Mouse (Mus musculus) CH12.LX (cell line): Measurements from ENCODE around the gene Rnf13. TPM values are rescaled to one million over a fixed set of nuclear protein-coding genes. Genes with fewer than 3 reads are reported as not detected.
"Not testable (repeated sequence)": the region's sequence is repeated elsewhere in the genome, so short reads cannot be mapped to it uniquely, and the experiment has no call there.

Experiments used
- DNase-seq: peaks from one replicate; pipeline ENCODE4 v3.0.0-alpha.2; 2013; ENCODE audit errors: extremely low read depth
- H3K27ac ChIP-seq: 2 replicates; pipeline ENCODE4 v1.5.1; 2012; ENCODE audit warnings: low read depth, mild to moderate bottlenecking, control low read depth, moderate library complexity; ENCODE audit not compliant: insufficient read depth
- H3K27me3 ChIP-seq: replicated peaks from 2 replicates; pipeline ENCODE3; 2012; ENCODE audit warnings: inconsistent platforms
- H3K36me3 ChIP-seq, 2 experiments: replicated peaks in 1 of 2; 2 replicates each; pipeline versions ENCODE3 to v1.6.1; 2012; ENCODE audit warnings: inconsistent platforms in 1 of 2, low read length in 1 of 2, mild to moderate bottlenecking in 1 of 2, mixed read lengths in 1 of 2, moderate library complexity in 1 of 2; ENCODE audit not compliant: control insufficient read depth in 1 of 2, insufficient read depth in 1 of 2
- H3K4me1 ChIP-seq, 2 experiments: 2 replicates each; pipeline ENCODE4 v1.6.1; 2012; ENCODE audit warnings: inconsistent platforms in 1 of 2, moderate library complexity in 1 of 2; ENCODE audit not compliant: insufficient read depth in 2 of 2, control insufficient read depth in 1 of 2
- H3K4me2 ChIP-seq: 2 replicates; pipeline ENCODE4 v1.6.1; 2012; ENCODE audit warnings: low read depth, mild to moderate bottlenecking, control low read depth; ENCODE audit not compliant: poor library complexity, insufficient read depth, severe bottlenecking
- H3K4me3 ChIP-seq, 3 experiments: fragments of 150-350 bp in 1 of 3; sonication (generic) in 1 of 3; replicated peaks in 1 of 3; 2 replicates each; pipeline versions ENCODE3 to v1.5.1; 2011 to 2012; ENCODE audit warnings: low read depth in 2 of 3, low read length in 2 of 3, mild to moderate bottlenecking in 2 of 3, moderate library complexity in 2 of 3, control low read depth in 1 of 3, improper control_type of control experiment in 1 of 3, inconsistent platforms in 1 of 3, mixed read lengths in 1 of 3; ENCODE audit not compliant: poor library complexity in 1 of 3
- H3K79me2 ChIP-seq: replicated peaks from 2 replicates; pipeline ENCODE4 v1.6.1; 2012; ENCODE audit warnings: mild to moderate bottlenecking, moderate library complexity; ENCODE audit not compliant: control insufficient read depth, poor library complexity, insufficient read depth, severe bottlenecking; ENCODE audit errors: extremely low read depth
- H3K9ac ChIP-seq: 2 replicates; pipeline ENCODE4 v1.6.1; 2012; ENCODE audit warnings: low read depth, mild to moderate bottlenecking, control low read depth, moderate library complexity; ENCODE audit not compliant: insufficient read depth
- H3K9me3 ChIP-seq: replicated peaks from 2 replicates; pipeline ENCODE3; 2012; ENCODE audit warnings: low read length, inconsistent platforms, mixed read lengths
- CHD1 ChIP-seq: IDR thresholded peaks from 2 replicates; pipeline ENCODE4 v1.6.1; 2012; ENCODE audit warnings: low read depth, low read length, improper control_type of control experiment, inconsistent platforms
- CHD2 ChIP-seq: IDR thresholded peaks from 2 replicates; pipeline ENCODE4 v1.6.1; 2011; ENCODE audit warnings: low read length, improper control_type of control experiment
- CTCF ChIP-seq, 2 experiments: IDR thresholded peaks in 1 of 2; conservative IDR thresholded peaks in 1 of 2; 2 replicates each; pipeline ENCODE4 v1.5.1; 2011 to 2012; ENCODE audit warnings: low read depth in 2 of 2, low read length in 2 of 2, improper control_type of control experiment in 1 of 2, inconsistent platforms in 1 of 2, mild to moderate bottlenecking in 1 of 2, moderate library complexity in 1 of 2
- E2F4 ChIP-seq: IDR thresholded peaks from 2 replicates; pipeline ENCODE4 v1.6.1; 2011; ENCODE audit warnings: low read depth, low read length, improper control_type of control experiment; ENCODE audit not compliant: insufficient replicate concordance
- EP300 ChIP-seq: IDR thresholded peaks from 2 replicates; pipeline ENCODE4 v1.6.1; 2011; ENCODE audit warnings: low read length, improper control_type of control experiment
- HCFC1 ChIP-seq: IDR thresholded peaks from 2 replicates; pipeline ENCODE4 v1.6.1; 2012; ENCODE audit warnings: low read depth, mild to moderate bottlenecking, inconsistent platforms, low read length, improper control_type of control experiment
- IRF4 ChIP-seq: IDR thresholded peaks from 2 replicates; pipeline ENCODE4 v1.6.1; 2014; ENCODE audit warnings: low read depth, mild to moderate bottlenecking, inconsistent platforms, low read length, improper control_type of control experiment
- JUN ChIP-seq: IDR thresholded peaks from 2 replicates; pipeline ENCODE4 v1.6.1; 2011; ENCODE audit warnings: low read depth, mild to moderate bottlenecking, low read length, improper control_type of control experiment, moderate library complexity; ENCODE audit not compliant: insufficient read depth
- MAFK ChIP-seq: IDR thresholded peaks from 2 replicates; pipeline ENCODE4 v1.6.1; 2011; ENCODE audit warnings: low read length, improper control_type of control experiment; ENCODE audit not compliant: insufficient replicate concordance
- MAX ChIP-seq: IDR thresholded peaks from 2 replicates; pipeline ENCODE4 v1.6.1; 2011; ENCODE audit warnings: low read length, improper control_type of control experiment
- MAZ ChIP-seq: IDR thresholded peaks from 2 replicates; pipeline ENCODE4 v1.6.1; 2012; ENCODE audit warnings: low read depth, mild to moderate bottlenecking, inconsistent platforms, low read length, improper control_type of control experiment, moderate library complexity
- MEF2A ChIP-seq: IDR thresholded peaks from 2 replicates; pipeline ENCODE4 v1.6.1; 2014; ENCODE audit warnings: low read depth, mild to moderate bottlenecking, inconsistent platforms, low read length, improper control_type of control experiment, borderline replicate concordance
- MXI1 ChIP-seq: IDR thresholded peaks from 2 replicates; pipeline ENCODE4 v1.6.1; 2011; ENCODE audit warnings: mild to moderate bottlenecking, low read depth, low read length, improper control_type of control experiment
- MYC ChIP-seq: IDR thresholded peaks from 2 replicates; pipeline ENCODE4 v1.6.1; 2011; ENCODE audit warnings: low read depth, mild to moderate bottlenecking, improper control_type of control experiment, low read length
- NRF1 ChIP-seq: IDR thresholded peaks from 2 replicates; pipeline ENCODE4 v1.6.1; 2014; ENCODE audit warnings: low read depth, mild to moderate bottlenecking, inconsistent platforms, low read length, improper control_type of control experiment, moderate library complexity
- PAX5 ChIP-seq: IDR thresholded peaks from 2 replicates; pipeline ENCODE4 v1.6.1; 2012; ENCODE audit warnings: low read length, inconsistent platforms, mixed read lengths
- POLR2A ChIP-seq: IDR thresholded peaks from 2 replicates; pipeline ENCODE4 v1.6.1; 2011; ENCODE audit warnings: low read depth, mild to moderate bottlenecking, improper control_type of control experiment, low read length
- POLR2AphosphoS2 ChIP-seq: IDR thresholded peaks from 2 replicates; pipeline ENCODE4 v1.6.1; 2011; ENCODE audit warnings: low read depth, low read length, improper control_type of control experiment
- RAD21 ChIP-seq: IDR thresholded peaks from 2 replicates; pipeline ENCODE4 v1.6.1; 2011; ENCODE audit warnings: low read depth, mild to moderate bottlenecking, low read length, improper control_type of control experiment, moderate library complexity
- RCOR1 ChIP-seq: conservative IDR thresholded peaks from 2 replicates; pipeline ENCODE4 v1.6.1; 2012; ENCODE audit warnings: low read depth, mild to moderate bottlenecking, inconsistent platforms, low read length, improper control_type of control experiment
- SIN3A ChIP-seq: IDR thresholded peaks from 2 replicates; pipeline ENCODE4 v1.6.1; 2012; ENCODE audit warnings: low read length, improper control_type of control experiment, inconsistent platforms
- SMC3 ChIP-seq: IDR thresholded peaks from 2 replicates; pipeline ENCODE4 v1.6.1; 2011; ENCODE audit warnings: low read depth, low read length, improper control_type of control experiment
- UBTF ChIP-seq: IDR thresholded peaks from 2 replicates; pipeline ENCODE4 v1.6.1; 2012; ENCODE audit warnings: low read depth, mild to moderate bottlenecking, inconsistent platforms, low read length, improper control_type of control experiment, moderate library complexity
- ZC3H11A ChIP-seq: IDR thresholded peaks from 2 replicates; pipeline ENCODE4 v1.6.1; 2012; ENCODE audit warnings: low read depth, mild to moderate bottlenecking, inconsistent platforms, low read length, improper control_type of control experiment
- ZMIZ1 ChIP-seq: IDR thresholded peaks from 2 replicates; pipeline ENCODE4 v1.6.1; 2012; ENCODE audit warnings: low read depth, mild to moderate bottlenecking, inconsistent platforms, low read length, improper control_type of control experiment
- ZNF384 ChIP-seq: IDR thresholded peaks from 2 replicates; pipeline ENCODE4 v1.6.1; 2012; ENCODE audit warnings: low read depth, low read length, improper control_type of control experiment, inconsistent platforms
- dilution Hi-C: fragments of 300-500 bp; cut with MboI; formaldehyde crosslinking; loops from 2 replicates; pipeline ENCODE4 v1.14.3; 2020; ENCODE audit warnings: low sequenced_read_pairs; ENCODE audit not compliant: extremely low pct_unique_long_range_greater_than_20kb, extremely low pct_ligation_motif_present
- in situ Hi-C: fragments of 300-500 bp; cut with MboI; formaldehyde crosslinking; loops from 3 replicates; pipeline ENCODE4 v1.14.3; 2019; ENCODE audit warnings: low sequenced_read_pairs, low pct_ligation_motif_present, low pct_unique_long_range_greater_than_20kb, mixed read lengths
- polyA plus RNA-seq: library from polyadenylated mRNA; unstranded; fragments of >175 nt; gene quantifications from 2 replicates; pipeline ENCODE4 v1.2.1, GENCODE M21; 2012; ENCODE audit warnings: low read depth; ENCODE audit not compliant: insufficient read length
- total RNA-seq, 2 experiments: library from RNA; depleted of rRNA; stranded (reverse); fragments of 300-350 nt in 1 of 2; fragments of >200 nt in 1 of 2; gene quantifications; 2 replicates each; pipeline ENCODE4 v1.2.3; 2012 to 2014

The Rnf13 gene
- total and polyA plus RNA-seq, 3 experiments = 16.2 to 45.2 (median 23.3) TPM

GRCm38 (mm10) chr3:57791104-57791503, 55.2 kb downstream of the Rnf13 start:
- dilution Hi-C loops (no loop called here), in situ Hi-C loops (no loop called here)
- H3K27ac ChIP-seq = no peak overlapping the region
- H3K4me2 ChIP-seq = no peak overlapping the region
- no peak for DNase-seq
- H3K9me3 ChIP-seq = no peaks in the 10 kb centered on the region
- TF ChIP-seq MEF2A (no peak), CHD2 (no peak), NRF1 (no peak), E2F4 (no peak), MAZ (no peak), MAX (no peak), SIN3A (no peak), POLR2AphosphoS2 (no peak), JUN (no peak), CHD1 (no peak), PAX5 (no peak), EP300 (no peak), MXI1 (no peak)
- H3K79me2 ChIP-seq = no peaks in the 10 kb centered on the region
- H3K27me3 ChIP-seq = no peaks in the 10 kb centered on the region
- H3K4me3 ChIP-seq = no peak overlapping the region
- peaks cover 0 to 7% of the 10 kb centered on the region in 2 experiments for H3K36me3 ChIP-seq
- H3K4me1 ChIP-seq = no peaks in the 10 kb centered on the region
- no peak overlapping the region for H3K9ac ChIP-seq

- H3K4me2 ChIP-seq, in situ Hi-C loops, H3K79me2 ChIP-seq, H3K9ac ChIP-seq, H3K27ac ChIP-seq, H3K4me3 ChIP-seq, H3K4me1 ChIP-seq, dilution Hi-C loops, H3K27me3 ChIP-seq, H3K9me3 ChIP-seq, DNase-seq: not testable (repeated sequence)
- peaks cover 0 to 17% of the 10 kb centered on the region in 2 experiments for H3K36me3 ChIP-seq
Observed at GRCm38 (mm10) chr3:57795071-57795470, 59.2 kb downstream of the Rnf13 start.

- Histone ChIP-seq H3K27me3 (no peaks in the 10 kb centered on the region), H3K36me3 (peaks cover 0 to 4% of the 10 kb centered on the region in 2 experiments), H3K4me1 (no peaks in the 10 kb centered on the region), H3K4me3 (no peak overlapping the region), H3K9me3 (no peaks in the 10 kb centered on the region), H3K9ac (no peak overlapping the region), H3K4me2 (no peak overlapping the region), H3K27ac (no peak overlapping the region), H3K79me2 (no peaks in the 10 kb centered on the region)
- dilution Hi-C loops = no loop called here
- in situ Hi-C loops = loop anchor here (25.0 kb wide), 1 partner anchor 353 kb away; no protein-coding TSS in a partner anchor
- TF ChIP-seq ZMIZ1 (no peak), ZNF384 (no peak), MYC (no peak), CHD1 (no peak), SMC3 (peak; percentile 61), NRF1 (no peak), JUN (no peak), RCOR1 (no peak), IRF4 (no peak), MEF2A (no peak), ZC3H11A (no peak), CHD2 (no peak), POLR2A (no peak), RAD21 (peak; percentile 80), CTCF (conservative IDR thresholded peaks at IDR 0.05 in 1 of 2, IDR thresholded peaks at IDR 0.05 in 1 of 2; ENCODE audit: low read depth in 2 of 2, low read length in 2 of 2) (peak in 1 of 2 experiments; percentile 74; a peak in 2 of 4 replicates), UBTF (no peak), MAFK (no peak), HCFC1 (no peak)
- DNase-seq = peak; percentile 28
Observed at GRCm38 (mm10) chr3:57815447-57815846, 79.6 kb downstream of the Rnf13 start.
